Mouse (Mus musculus): ENCODE measurements around the gene Rab3ip.

The Rab3ip gene

GRCm38 (mm10) chr10:116871329-116872015, 79.1 kb downstream of the Rab3ip start:
- DNase-seq (ENCODE audit: low spot score in 2 of 2) = no peak

GRCm38 (mm10) chr10:116870819-116871218, 79.8 kb downstream of the Rab3ip start:
- no peak for DNase-seq (ENCODE audit: low spot score in 2 of 2)

Data from right cerebral cortex, postnatal 36 days (tissue).